Mouse (Mus musculus): ENCODE data around the gene Calcoco2.
A peak's percentile ranks its signal among the peaks of the same experiment; 100 is the strongest.

The Calcoco2 gene

GRCm38 (mm10) chr11:96076221-96077105 is 35.3 kb downstream of the Calcoco2 start:
- no peak for DNase-seq

GRCm38 (mm10) chr11:96075509-96076220 is 36.1 kb downstream of the Calcoco2 start, which contains the start of gene Atp5g1:
Atp5g1 (minus strand) TSS chr11:96075670.
- DNase-seq: peak; percentile 91 to 97

GRCm38 (mm10) chr11:96075177-96075508 is 36.6 kb downstream of the Calcoco2 start:
- DNase-seq: peak in 1 of 2 experiments; percentile 16

GRCm38 (mm10) chr11:96074351-96075176 is 37.2 kb downstream of the Calcoco2 start:
- no peak for DNase-seq

- DNase-seq: no peak
Measured at GRCm38 (mm10) chr11:96073295-96073993, 38.3 kb downstream of the Calcoco2 start.

- DNase-seq: no peak
Measured at GRCm38 (mm10) chr11:96071013-96071412, 40.8 kb downstream of the Calcoco2 start.

GRCm38 (mm10) chr11:96070353-96070752 is 41.4 kb downstream of the Calcoco2 start:
- no peak for DNase-seq

GRCm38 (mm10) chr11:96068231-96068630 is 43.5 kb downstream of the Calcoco2 start:
- no peak for DNase-seq

GRCm38 (mm10) chr11:96065215-96065911 is 46.4 kb downstream of the Calcoco2 start, which contains the start of gene Ube2z:
Ube2z (minus strand) TSS chr11:96065388.
- DNase-seq: peak; percentile 94 to 97

GRCm38 (mm10) chr11:96064521-96065214 is 47.1 kb downstream of the Calcoco2 start:
- peak; percentile 37 to 45 for DNase-seq

- DNase-seq: no peak
Measured at GRCm38 (mm10) chr11:96058309-96058708, 53.5 kb downstream of the Calcoco2 start.

- no peak for DNase-seq
Measured at GRCm38 (mm10) chr11:96050854-96051253, 60.9 kb downstream of the Calcoco2 start.

GRCm38 (mm10) chr11:96049939-96050338 is 61.8 kb downstream of the Calcoco2 start:
- DNase-seq: no peak
